ENCODE assay signal across 18 mouse cellular contexts in genomic region chr11:114868280-114868679, GRCm38 (mm10). TPM values are rescaled to one million over a fixed set of nuclear protein-coding genes. Genes with fewer than 3 reads are reported as not detected.
DNase-seq lines count a peak whose midpoint lies in the region; TF ChIP-seq lines count a peak whose summit lies in the region.
"Had no signal": no experiment of that assay in that cellular context is flagged by ENCODE, and none has a peak within 500 bp of the region (broad histone marks: within the 10 kb centered on the region; RNA-seq: fewer than 3 reads in every experiment).

No protein-coding gene starts in this region.

- H3K36me3 ChIP-seq in kidney, adult 2 months (ENCODE audit: control insufficient read depth, insufficient read depth, low read length), result peaks cover 2% of the 10 kb centered on the region; the same call in 1 of the 2 replicates
- H3K36me3 ChIP-seq: neural tube, embryonic 12.5 days had no signal

- H3K4me1 ChIP-seq in kidney, adult 2 months (ENCODE audit: control insufficient read depth, insufficient read depth, low read length), result peaks cover 51% of the 10 kb centered on the region

- TF ChIP-seq CTCF in kidney, adult 2 months (conservative IDR thresholded peaks at IDR 0.05; ENCODE audit: insufficient read depth, insufficient read length, low read depth, low read length), result 0 out of 2 replicates have a peak, but pooled peaks have one; percentile 16

- H3K27me3 ChIP-seq in kidney, adult 2 months (replicated peaks; ENCODE audit: control insufficient read depth, insufficient read depth, low read length), result no peaks in the 10 kb centered on the region
- H3K27me3 ChIP-seq: heart, embryonic 12.5 days; liver, embryonic 15.5 days; neural tube, embryonic 12.5 days; stomach, embryonic 15.5 days had no signal

- no peak for TF ChIP-seq POLR2A in kidney, adult 2 months (IDR thresholded peaks at IDR 0.05; ENCODE audit: low read depth, low read length)

- DNase-seq in kidney, adult 2 months, result no peak
- DNase-seq in kidney, adult 18-20 months, result no peak
- peak; percentile 97 for DNase-seq in brain, adult 2 months (ENCODE audit: low read depth, low spot score)
- DNase-seq in cerebellum, adult 18-20 months, result peak; percentile 90 to 95
- DNase-seq in cerebellum, postnatal 36 days, result peak; percentile 90 to 92
- no peak for DNase-seq in adrenal gland, adult 18-20 months (ENCODE audit: low spot score in 2 of 2)
- no peak for DNase-seq in thymus, postnatal 14 days
- DNase-seq: adrenal gland, adult 8-10 months; gastrocnemius, postnatal 14 days; lung, postnatal 14 days; spleen, adult 18-20 months; thymus, postnatal 25 days had no signal

- H3K27ac ChIP-seq in kidney, adult 2 months (ENCODE audit: insufficient read depth, low read depth, low read length), result peak overlapping the region; percentile 83
- H3K27ac ChIP-seq: liver, embryonic 15.5 days; neural tube, embryonic 12.5 days; stomach, embryonic 15.5 days had no signal

- no peak overlapping the region for H3K4me3 ChIP-seq in kidney, adult 2 months (ENCODE audit: insufficient read depth, low read depth, low read length)
- H3K4me3 ChIP-seq: heart, embryonic 12.5 days; hindbrain, embryonic 10.5 days; liver, embryonic 15.5 days; megakaryocyte, embryonic 14.5 days; neural tube, embryonic 12.5 days; stomach, embryonic 15.5 days had no signal

- WGBS in kidney, adult 2 months, result 48% methylated on average over 12 of the region's 12 CpGs

RNA-seq across cellular contexts. Expression of gene Gprc5c, which starts 17.3 kb away (rescaled TPM):
- 241 and 285 TPM in 2 replicates for polyA plus RNA-seq in kidney, adult 2 months (2012; rRNA removed)
- 1 to 10 TPM; 2.5 to 4.6 TPM for total RNA-seq in adrenal gland, adult 18-20 months (2021)

RNA-seq across cellular contexts. Expression of gene Cd300a, which starts 21.6 kb away (rescaled TPM):
- polyA plus RNA-seq in kidney, adult 2 months (2012; rRNA removed), result 0.61 and 0.91 TPM in 2 replicates
- 1 to 10 TPM; 1.3 to 3.3 TPM for total RNA-seq in adrenal gland, adult 18-20 months (2021)

Comparison
In these comparisons a context has a peak if more than half of its experiments do, and no peak if none do; other contexts are left out.
1. DNase-seq: peak in brain, adult 2 months (single experiment), cerebellum, adult 18-20 months (2 of 2) and cerebellum, postnatal 36 days (2 of 2); none in kidney, adult 2 months (single experiment), kidney, adult 18-20 months (single experiment), adrenal gland, adult 18-20 months (0 of 2) and thymus, postnatal 14 days (single experiment).